Mouse (Mus musculus): ENCODE measurements around the gene Cabcoco1.

DNA sequence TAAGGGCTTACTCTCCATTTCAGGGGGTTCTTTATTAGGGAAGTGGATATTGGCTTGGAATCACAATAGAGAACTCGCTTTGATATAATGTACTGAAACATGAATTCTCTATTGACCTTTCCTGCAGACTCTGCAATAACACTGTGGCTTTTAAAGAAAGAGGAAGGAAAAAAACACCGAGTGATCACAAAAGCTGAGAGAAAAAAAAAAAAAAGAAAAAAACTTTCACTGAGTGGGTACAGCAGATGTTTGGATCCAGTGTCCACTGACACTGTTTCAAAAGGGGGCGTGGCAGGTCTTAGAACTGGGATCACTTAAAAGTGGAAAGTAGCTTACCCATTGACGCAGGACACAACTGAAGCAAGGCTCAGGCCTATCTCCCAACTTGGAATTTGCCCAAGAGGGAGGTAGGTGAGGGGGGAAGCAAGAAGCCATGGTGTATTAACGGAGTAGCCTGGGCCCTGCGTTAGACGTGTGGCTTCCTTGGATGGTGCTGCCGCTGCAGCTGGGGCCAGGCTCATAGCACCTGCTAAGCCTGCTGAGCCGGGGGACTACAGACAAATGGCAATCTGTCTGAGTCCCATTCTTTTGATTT is 107.6 kb downstream of the Cabcoco1 start:
- no peak for TF ChIP-seq POLR2A (IDR thresholded peaks at IDR 0.05; ENCODE audit: borderline replicate concordance, low read depth, low read length)
- TF ChIP-seq CTCF (IDR thresholded peaks at IDR 0.05; ENCODE audit: low read depth, low read length): no peak
